Mouse (Mus musculus): Measurements from ENCODE around the gene Fmnl2. TPM values are rescaled to one million over a fixed set of nuclear protein-coding genes. Genes with fewer than 3 reads are reported as not detected.

The Fmnl2 gene
- polyA plus RNA-seq, 1 experiment from 2014 or later: 0.89 TPM

DNA sequence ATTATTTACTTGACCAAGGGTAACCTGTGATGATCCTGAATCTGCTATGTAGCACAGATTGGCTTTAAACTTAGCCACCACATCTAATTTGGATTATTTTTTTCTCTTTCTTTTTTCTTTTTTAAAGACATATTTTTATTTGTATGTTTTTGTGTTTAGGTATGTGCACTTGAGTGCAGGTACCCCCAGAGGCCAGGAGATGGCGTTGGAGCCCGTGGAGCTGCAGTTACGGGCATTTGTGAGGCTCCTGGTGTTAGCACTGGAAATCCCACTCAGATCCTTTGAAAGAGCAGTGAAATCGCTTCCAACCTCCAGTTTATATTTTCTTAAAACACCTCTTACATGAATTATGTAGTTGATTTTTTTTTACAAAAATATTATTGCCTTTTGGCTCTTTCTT lies 91.9 kb downstream of the Fmnl2 start:
- H3K27me3 ChIP-seq (ENCODE audit: insufficient read depth, low read length): no peaks in the 10 kb centered on the region
- no peaks in the 10 kb centered on the region for H3K9me3 ChIP-seq (ENCODE audit: low read length)
- TF ChIP-seq EP300 (IDR thresholded peaks at IDR 0.05; ENCODE audit: low read depth) (no peak), CTCF (IDR thresholded peaks at IDR 0.05; ENCODE audit: low read depth) (0 out of 2 replicates have a peak, but pooled peaks have one; percentile 13)
- ATAC-seq (no peak), DNase-seq (no peak)
- no peak overlapping the region for H3K9ac ChIP-seq (replicated peaks)
- peaks cover 3% of the 10 kb centered on the region; the same call in 1 of the 2 replicates for H3K4me1 ChIP-seq (ENCODE audit: insufficient read depth)
- 88% methylated on average over 4 of the region's 4 CpGs for WGBS (ENCODE audit: insufficient replicate concordance)
- no peaks in the 10 kb centered on the region for H3K36me3 ChIP-seq (replicated peaks; ENCODE audit: insufficient read depth, low read length)
- H3K4me2 ChIP-seq (ENCODE audit: low read depth, low read length): no peak overlapping the region
- no peak overlapping the region for H3K4me3 ChIP-seq (ENCODE audit: low read depth, low read length)
- no peak overlapping the region for H3K27ac ChIP-seq (ENCODE audit: low read depth)

DNA sequence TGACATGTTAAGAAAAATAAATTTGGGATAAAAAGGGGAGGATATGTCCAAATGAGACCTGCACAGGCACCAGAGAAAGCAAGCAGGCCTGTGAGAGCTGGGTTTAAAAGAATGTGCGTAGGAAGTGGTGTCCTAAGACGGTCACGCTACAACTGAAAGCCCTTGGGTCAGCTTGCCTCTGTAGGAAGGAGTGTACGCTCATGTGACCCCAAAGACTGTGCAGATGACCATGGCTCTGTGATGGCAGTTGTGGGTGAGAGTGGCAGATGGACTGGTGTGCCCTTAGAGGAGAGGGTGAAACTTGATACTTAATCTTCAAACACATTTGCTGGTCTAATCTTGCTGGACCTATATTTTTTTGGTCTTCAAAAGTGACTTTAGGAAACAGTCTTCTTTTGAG lies 92.6 kb downstream of the Fmnl2 start:
- no peak overlapping the region for H3K4me2 ChIP-seq (ENCODE audit: low read depth, low read length)
- 85% methylated on average over 4 of the region's 4 CpGs for WGBS (ENCODE audit: insufficient replicate concordance)
- no peak overlapping the region for H3K4me3 ChIP-seq (ENCODE audit: low read depth, low read length)
- no peaks in the 10 kb centered on the region for H3K27me3 ChIP-seq (ENCODE audit: insufficient read depth, low read length)
- H3K9me3 ChIP-seq (ENCODE audit: low read length): no peaks in the 10 kb centered on the region
- H3K9ac ChIP-seq (replicated peaks): no peak overlapping the region
- H3K27ac ChIP-seq (ENCODE audit: low read depth): no peak overlapping the region
- TF ChIP-seq CTCF (IDR thresholded peaks at IDR 0.05; ENCODE audit: low read depth) (no peak), EP300 (IDR thresholded peaks at IDR 0.05; ENCODE audit: low read depth) (no peak)
- no peak for ATAC-seq
- H3K4me1 ChIP-seq (ENCODE audit: insufficient read depth): peaks cover 3% of the 10 kb centered on the region; the same call in 1 of the 2 replicates
- DNase-seq: no peak
- H3K36me3 ChIP-seq (replicated peaks; ENCODE audit: insufficient read depth, low read length): no peaks in the 10 kb centered on the region

DNA sequence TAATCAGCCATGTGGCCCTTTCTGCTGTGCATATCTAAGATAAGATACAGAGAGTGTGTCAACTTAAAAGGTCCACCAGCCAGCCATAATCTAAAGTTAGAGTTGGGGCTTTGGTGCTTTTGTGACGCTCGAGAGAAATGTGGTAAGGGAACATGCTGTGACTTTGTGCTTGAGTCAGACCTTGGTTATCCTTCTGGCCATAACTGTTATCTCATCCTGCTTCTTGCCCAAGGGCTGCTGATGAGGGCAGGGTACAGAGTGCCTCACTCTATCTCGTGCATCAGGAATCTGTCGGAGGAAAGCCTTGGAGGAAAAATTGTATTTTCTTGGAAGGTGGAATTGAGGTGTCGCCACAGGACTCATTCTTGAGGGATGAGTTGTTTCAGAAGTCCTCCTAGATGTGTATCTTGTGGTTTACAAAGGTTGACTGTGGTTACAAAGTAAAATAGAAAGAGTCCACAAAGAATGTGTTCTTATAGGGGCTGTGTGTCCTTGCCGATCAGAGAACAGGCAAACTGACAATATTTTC lies 94.6 kb downstream of the Fmnl2 start:
- DNase-seq (no peak), ATAC-seq (no peak)
- no peak overlapping the region for H3K9ac ChIP-seq (replicated peaks)
- H3K9me3 ChIP-seq (ENCODE audit: low read length): no peaks in the 10 kb centered on the region
- no peak overlapping the region for H3K27ac ChIP-seq (ENCODE audit: low read depth)
- peak; percentile 35; the same call in 1 of the 2 replicates for TF ChIP-seq EP300 (IDR thresholded peaks at IDR 0.05; ENCODE audit: low read depth)
- no peak for TF ChIP-seq CTCF (IDR thresholded peaks at IDR 0.05; ENCODE audit: low read depth)
- no peaks in the 10 kb centered on the region for H3K27me3 ChIP-seq (ENCODE audit: insufficient read depth, low read length)
- H3K4me3 ChIP-seq (ENCODE audit: low read depth, low read length): no peak overlapping the region
- no peak overlapping the region for H3K4me2 ChIP-seq (ENCODE audit: low read depth, low read length)
- peaks cover 3% of the 10 kb centered on the region; the same call in 1 of the 2 replicates for H3K4me1 ChIP-seq (ENCODE audit: insufficient read depth)
- H3K36me3 ChIP-seq (replicated peaks; ENCODE audit: insufficient read depth, low read length): no peaks in the 10 kb centered on the region
- 42% methylated on average over 6 of the region's 6 CpGs for WGBS (ENCODE audit: insufficient replicate concordance)

DNA sequence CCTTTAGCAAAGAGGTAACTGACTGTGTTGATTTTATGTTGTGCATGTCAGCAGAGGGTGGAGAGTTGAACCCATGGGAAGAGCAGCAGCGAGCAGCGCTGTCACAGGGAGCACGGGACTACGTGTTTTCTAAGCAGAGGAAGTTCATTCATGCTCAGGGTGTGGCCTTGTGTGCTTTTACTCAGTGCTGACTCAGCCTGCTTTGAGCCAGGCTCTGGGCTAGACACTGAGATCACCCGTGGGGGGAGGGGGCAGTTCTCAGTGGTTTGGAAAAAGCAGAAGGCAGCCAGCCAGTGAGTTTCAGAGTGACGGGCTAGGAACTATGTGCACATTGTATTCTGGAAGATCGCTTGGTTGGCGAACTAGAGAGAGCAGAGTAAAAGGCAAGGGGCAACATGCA lies 97.4 kb downstream of the Fmnl2 start:
- Histone ChIP-seq H3K27ac (ENCODE audit: low read depth) (peak overlapping the region; percentile 57), H3K36me3 (replicated peaks; ENCODE audit: insufficient read depth, low read length) (no peaks in the 10 kb centered on the region), H3K4me2 (ENCODE audit: low read depth, low read length) (0 out of 2 replicates have a peak overlapping the region, but pooled peaks have one; percentile 6), H3K9ac (replicated peaks) (no peak overlapping the region), H3K4me3 (ENCODE audit: low read depth, low read length) (no peak overlapping the region), H3K4me1 (ENCODE audit: insufficient read depth) (peaks cover 19% of the 10 kb centered on the region), H3K27me3 (ENCODE audit: insufficient read depth, low read length) (no peaks in the 10 kb centered on the region), H3K9me3 (ENCODE audit: low read length) (no peaks in the 10 kb centered on the region)
- WGBS (ENCODE audit: insufficient replicate concordance): 39% methylated on average over 8 of the region's 8 CpGs
- ATAC-seq (peak; percentile 82), DNase-seq (peak; percentile 76)
- TF ChIP-seq EP300 (IDR thresholded peaks at IDR 0.05; ENCODE audit: low read depth) (no peak), CTCF (IDR thresholded peaks at IDR 0.05; ENCODE audit: low read depth) (no peak)

DNA sequence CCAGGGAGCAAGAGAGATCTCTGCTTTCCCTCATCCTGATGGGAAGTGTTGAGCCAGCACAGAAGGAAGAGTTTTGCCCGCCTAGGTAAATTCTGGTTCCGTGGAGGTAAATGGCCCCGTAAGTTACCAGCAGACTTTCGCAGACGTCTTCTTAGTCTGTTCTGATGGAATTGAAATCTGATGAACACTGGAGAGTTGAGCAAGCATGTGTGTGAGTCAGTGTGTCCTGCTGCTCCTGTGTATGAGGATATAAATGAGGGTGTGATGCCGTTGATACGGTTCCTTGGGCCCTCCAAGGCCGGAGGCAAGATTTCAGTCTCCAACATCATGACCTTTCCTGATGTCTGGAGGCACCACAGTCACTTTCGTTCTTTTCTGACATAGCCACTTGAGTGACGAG lies 98.2 kb downstream of the Fmnl2 start:
- DNase-seq: no peak
- ATAC-seq: no peak
- 83% methylated on average over 10 of the region's 10 CpGs for WGBS (ENCODE audit: insufficient replicate concordance)
- Histone ChIP-seq H3K27me3 (ENCODE audit: insufficient read depth, low read length) (no peaks in the 10 kb centered on the region), H3K36me3 (replicated peaks; ENCODE audit: insufficient read depth, low read length) (no peaks in the 10 kb centered on the region), H3K4me1 (ENCODE audit: insufficient read depth) (peaks cover 21% of the 10 kb centered on the region), H3K27ac (ENCODE audit: low read depth) (peak overlapping the region; percentile 57), H3K4me2 (ENCODE audit: low read depth, low read length) (no peak overlapping the region), H3K9me3 (ENCODE audit: low read length) (no peaks in the 10 kb centered on the region), H3K4me3 (ENCODE audit: low read depth, low read length) (no peak overlapping the region), H3K9ac (replicated peaks) (no peak overlapping the region)
- TF ChIP-seq CTCF (IDR thresholded peaks at IDR 0.05; ENCODE audit: low read depth) (no peak), EP300 (IDR thresholded peaks at IDR 0.05; ENCODE audit: low read depth) (no peak)

DNA sequence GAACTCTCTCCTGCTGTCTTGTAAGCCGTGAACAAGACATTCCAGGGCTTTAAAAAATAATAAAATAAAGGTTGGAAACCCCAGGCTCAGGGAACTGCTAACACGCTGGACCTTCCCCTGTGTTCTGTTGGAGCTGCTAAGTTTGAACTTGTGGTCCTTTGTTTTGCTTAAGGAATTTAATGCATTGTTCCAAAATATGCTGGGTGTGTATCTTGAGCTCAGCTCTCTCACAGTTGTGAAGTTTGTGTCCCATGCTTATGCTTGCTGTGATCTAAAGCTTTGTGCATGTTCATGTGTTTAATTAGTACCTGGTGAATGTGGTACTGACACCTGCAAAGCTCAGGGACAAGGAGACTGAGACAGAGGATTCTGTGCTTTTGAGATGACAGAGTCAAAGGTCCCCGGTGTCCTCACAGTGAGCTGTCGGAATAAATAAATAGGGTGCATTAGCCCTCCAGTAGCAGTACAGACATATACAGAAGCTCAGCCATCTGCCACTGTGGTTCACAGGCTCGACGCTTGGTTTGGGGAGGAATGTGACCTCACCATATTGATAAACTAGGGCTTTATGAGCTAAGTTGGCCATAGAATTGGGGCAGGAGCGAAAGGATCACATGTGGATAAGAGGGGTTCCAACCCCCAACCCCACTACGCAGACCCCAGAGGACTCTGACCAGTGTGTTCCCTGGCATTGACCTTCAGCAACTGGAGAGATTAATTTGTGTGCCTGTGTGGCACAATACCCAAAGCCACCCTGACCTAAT lies 100.3 kb downstream of the Fmnl2 start:
- ATAC-seq: no peak
- H3K4me1 ChIP-seq (ENCODE audit: insufficient read depth): peaks cover 18% of the 10 kb centered on the region
- no peaks in the 10 kb centered on the region for H3K27me3 ChIP-seq (ENCODE audit: insufficient read depth, low read length)
- TF ChIP-seq EP300 (IDR thresholded peaks at IDR 0.05; ENCODE audit: low read depth): no peak
- no peak for TF ChIP-seq CTCF (IDR thresholded peaks at IDR 0.05; ENCODE audit: low read depth)
- no peak overlapping the region for H3K4me2 ChIP-seq (ENCODE audit: low read depth, low read length)
- H3K4me3 ChIP-seq (ENCODE audit: low read depth, low read length): no peak overlapping the region
- 62% methylated on average over 8 of the region's 8 CpGs for WGBS (ENCODE audit: insufficient replicate concordance)
- no peak for DNase-seq
- H3K9ac ChIP-seq (replicated peaks): no peak overlapping the region
- H3K36me3 ChIP-seq (replicated peaks; ENCODE audit: insufficient read depth, low read length): no peaks in the 10 kb centered on the region
- no peaks in the 10 kb centered on the region for H3K9me3 ChIP-seq (ENCODE audit: low read length)
- no peak overlapping the region for H3K27ac ChIP-seq (ENCODE audit: low read depth)

All from liver, postnatal 0 days (tissue).